Mouse (Mus musculus) R1 (cell line): ENCODE results near the gene Psmb8.
"Not testable (repeated sequence)": the region's sequence is repeated elsewhere in the genome, so short reads cannot be mapped to it uniquely, and the experiment has no call there.

Experiments used
- DNase-seq: peaks from one replicate; pipeline ENCODE4 v3.0.0-alpha.2; 2018; ENCODE audit warnings: low read depth, low spot score

Psmb8 gene

DNA sequence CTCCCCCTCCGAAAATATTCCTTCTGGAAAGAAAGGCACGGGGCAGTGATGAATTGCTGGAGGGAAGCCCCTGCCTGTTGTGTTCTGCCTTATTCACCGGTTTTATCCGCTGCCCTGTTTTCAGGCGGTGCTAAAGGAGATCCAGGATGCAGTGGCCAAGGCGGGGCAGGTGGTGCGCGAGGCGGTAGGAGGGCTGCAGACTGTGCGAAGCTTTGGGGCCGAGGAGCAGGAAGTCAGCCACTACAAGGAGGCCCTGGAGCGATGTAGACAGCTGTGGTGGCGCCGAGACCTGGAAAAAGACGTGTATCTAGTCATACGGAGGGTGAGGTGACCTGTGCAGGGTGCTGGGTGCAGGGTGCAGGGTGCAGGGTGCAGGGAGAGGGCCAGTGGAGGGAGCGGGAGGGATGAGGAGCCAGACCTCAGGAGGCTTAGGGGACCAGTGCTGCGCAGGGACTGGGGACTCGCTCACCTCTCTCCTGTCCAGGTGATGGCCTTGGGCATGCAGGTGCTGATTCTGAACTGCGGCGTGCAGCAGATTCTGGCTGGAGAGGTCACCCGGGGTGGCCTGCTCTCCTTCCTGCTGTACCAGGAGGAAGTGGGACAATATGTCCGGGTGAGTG, 14.3 kb downstream of the Psmb8 start:
- no peak for DNase-seq

DNA sequence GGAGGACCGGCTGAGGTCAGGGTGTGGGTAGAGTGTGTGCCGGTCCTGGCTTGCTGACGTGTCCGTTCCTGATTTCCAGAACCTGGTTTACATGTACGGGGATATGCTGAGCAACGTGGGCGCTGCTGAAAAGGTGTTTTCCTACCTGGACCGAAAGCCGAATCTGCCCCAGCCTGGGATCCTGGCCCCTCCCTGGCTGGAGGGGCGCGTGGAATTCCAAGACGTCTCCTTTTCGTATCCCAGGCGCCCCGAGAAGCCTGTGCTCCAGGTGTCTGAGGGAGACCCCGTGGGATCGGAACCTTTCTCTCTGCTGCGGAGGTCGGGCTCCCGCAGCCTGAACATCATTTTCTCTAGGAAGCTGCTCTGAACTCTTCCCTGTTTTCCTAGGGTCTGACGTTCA, 16.4 kb downstream of the Psmb8 start:
- no peak for DNase-seq

DNA sequence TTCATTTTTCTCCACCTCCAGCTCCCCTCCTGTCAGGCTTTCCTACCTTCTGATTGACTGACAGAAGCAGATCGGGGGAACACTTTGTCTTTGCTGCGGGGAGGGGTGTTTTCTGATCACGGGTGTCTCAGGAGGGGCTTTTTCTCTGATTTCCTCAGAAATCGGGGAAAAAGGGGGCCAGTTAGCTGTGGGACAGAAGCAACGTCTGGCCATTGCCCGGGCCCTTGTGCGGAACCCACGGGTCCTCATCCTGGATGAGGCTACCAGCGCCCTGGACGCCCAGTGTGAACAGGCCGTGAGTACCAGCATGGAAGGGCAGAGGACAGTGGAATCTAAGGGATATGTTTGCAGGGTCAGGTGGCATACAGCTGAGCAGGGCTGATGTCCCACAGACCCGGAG, 17.7 kb downstream of the Psmb8 start:
- DNase-seq, result no peak

GRCm38 (mm10) chr17:34217216-34217928, 19.9 kb downstream of the Psmb8 start:
- DNase-seq, result no peak

DNA sequence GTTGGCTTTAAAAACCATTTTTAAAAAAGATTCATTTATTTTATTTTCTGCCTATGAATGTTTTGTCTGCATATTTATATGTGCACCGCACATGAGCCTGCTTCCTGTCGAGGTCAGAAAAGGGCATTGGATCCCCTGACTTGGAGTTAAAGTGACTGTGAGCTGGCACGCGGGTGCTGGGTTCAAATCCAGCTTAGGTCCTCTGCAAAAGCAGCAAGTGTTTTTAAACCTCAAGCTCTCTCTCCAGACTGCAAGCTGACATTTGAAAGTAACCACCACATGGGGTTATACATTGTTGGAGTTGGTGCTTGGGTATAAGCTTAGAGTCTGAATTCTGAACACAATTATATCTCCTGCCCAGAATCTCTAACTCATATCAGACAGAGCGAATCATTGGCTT, 20.5 kb downstream of the Psmb8 start:
- no peak for DNase-seq

DNA sequence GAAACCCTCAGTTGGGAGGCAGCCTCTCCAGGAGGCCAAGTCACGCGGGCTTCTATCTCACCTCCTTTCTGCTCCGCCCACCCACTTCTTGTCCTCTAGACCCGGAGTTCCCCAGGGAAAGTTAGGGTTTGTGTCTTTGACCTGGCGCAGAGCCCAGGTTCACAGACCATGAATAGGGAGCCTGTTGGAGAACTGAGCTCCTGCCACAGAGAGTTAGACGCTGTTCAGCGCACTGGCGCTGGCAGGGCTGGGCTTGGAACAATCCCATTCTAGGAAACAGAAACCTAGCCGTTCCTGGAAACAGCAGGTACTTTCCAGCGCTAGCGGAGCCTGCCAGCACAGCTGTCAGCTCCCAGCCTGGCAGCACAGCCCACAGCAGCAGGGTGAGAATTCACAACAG, 21.2 kb downstream of the Psmb8 start:
- no peak for DNase-seq

GRCm38 (mm10) chr17:34219096-34219495, 21.6 kb downstream of the Psmb8 start:
- not testable (repeated sequence) for DNase-seq

DNA sequence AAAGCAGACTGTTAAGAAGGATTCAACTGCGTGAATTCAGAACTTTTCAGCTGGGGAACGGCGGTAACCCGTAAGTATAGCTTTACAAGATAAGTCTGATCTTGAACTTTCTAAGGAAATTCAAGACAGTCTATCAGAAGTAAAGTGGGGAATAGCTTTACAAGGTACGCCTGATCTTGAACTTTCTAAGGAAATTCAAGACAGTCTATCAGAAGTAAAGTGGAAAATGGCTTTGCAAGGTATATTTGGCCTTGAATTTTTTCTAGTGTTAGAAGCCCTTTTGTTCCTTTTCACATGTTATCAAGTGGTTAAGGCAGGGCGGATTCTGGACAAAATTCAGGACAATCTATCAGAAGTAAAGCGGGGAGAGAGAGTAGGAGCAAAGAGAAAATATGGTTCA, 22.3 kb downstream of the Psmb8 start:
- DNase-seq, result not testable (repeated sequence)

GRCm38 (mm10) chr17:34220401-34220800, 22.9 kb downstream of the Psmb8 start:
- not testable (repeated sequence) for DNase-seq

DNA sequence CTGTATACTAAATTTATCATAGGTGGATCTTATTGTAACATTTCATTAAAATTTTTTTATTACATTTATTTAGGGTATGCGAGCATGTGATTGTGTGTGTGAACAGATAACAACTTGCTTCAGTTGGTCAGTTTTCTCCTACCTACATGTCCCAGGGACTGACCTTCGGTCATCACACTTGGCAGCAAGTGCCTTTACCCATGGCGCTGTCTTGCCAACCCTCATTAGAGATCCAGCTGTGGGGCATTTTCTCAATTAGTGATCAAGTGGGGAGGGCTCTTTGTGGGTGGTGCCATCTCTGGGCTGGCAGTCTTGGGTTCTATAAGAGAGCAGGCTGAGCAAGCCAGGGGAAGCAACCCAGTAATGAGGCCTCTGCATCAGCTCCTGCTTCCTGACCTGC, 27.3 kb downstream of the Psmb8 start:
- no peak for DNase-seq

DNA sequence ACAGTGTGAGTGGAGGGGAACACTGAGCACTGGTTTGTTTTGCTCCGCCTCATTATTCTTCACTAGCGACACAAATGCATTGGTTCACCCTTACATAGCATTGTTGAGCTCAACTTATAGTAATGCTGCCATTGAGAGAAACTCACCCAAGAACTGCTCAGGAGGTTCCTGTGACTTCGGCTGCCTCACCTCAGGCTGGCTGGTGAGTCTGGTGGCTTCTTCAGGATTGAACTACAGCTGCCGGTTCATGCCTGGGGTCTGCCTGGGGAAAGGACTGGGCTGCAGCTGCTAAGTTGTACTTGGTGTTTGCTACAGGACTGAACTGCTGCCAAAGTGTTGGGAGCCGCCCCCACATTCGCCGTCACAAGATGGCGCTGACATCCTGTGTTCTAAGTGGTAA, 27.9 kb downstream of the Psmb8 start:
- no peak for DNase-seq

DNA sequence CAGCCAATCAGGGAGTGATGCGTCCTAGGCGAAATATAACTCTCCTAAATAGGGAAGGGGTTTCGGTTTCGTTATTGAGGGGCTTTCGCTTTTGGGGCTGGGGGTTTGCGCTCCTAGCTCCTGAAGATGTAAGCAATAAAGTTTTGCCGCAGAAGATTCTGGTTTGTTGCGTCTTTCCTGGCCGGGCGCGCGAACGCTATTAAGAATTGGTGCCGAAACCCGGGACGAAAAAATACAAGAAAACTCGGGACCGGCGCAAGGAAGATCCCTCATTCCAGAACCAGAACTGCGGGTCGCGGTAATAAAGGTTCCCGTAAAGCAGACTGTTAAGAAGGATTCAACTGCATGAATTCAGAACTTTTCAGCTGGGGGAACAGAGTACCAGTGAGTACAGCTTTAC, 28.4 kb downstream of the Psmb8 start:
- not testable (repeated sequence) for DNase-seq

- DNase-seq, result not testable (repeated sequence)
Observed at GRCm38 (mm10) chr17:34230971-34231370, 33.5 kb downstream of the Psmb8 start.

GRCm38 (mm10) chr17:34232021-34232420, 34.5 kb downstream of the Psmb8 start:
- not testable (repeated sequence) for DNase-seq

DNA sequence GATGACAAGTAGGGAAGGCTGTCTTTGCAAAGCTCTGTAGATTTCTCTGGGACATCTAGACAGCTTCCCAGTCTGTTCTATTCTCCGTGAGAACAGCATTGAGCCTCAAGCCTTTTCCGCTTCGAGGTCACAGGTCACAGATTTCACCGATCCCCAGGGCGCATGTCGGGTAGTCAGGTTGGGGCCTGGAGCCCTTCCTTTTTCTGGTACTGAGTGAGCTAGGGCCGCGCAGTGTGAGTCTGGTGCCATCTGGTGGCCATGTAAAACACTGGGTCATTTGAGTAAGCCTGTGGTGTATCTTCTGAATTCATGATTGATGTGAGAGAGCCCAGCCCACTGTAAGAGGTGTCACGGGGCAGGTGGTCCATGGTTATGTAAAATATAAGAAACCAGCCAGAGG, 37.4 kb downstream of the Psmb8 start:
- DNase-seq, result peak; percentile 54

DNA sequence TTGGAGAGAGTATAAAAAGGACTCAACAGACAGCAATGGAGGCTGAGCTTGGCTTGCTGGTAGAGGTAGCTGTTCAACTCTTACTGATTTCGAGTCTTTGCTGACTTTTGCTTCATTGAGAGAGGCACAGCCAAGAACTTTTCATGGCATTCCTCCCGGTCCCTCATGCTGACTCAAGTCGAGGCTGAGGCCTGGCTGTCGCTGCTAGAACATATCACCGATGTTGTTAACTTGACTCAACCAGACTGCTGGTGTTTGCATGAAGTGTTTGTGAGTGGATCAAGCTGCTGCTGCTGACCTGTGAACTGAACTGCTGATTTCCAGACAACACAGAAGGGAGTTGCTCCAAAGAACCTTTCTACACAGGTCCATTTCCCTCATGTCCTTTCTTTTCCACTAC, 39.2 kb downstream of the Psmb8 start:
- no peak for DNase-seq

- DNase-seq, result no peak
Observed at GRCm38 (mm10) chr17:34237741-34238140, 40.2 kb downstream of the Psmb8 start.

- DNase-seq, result peak; percentile 23
Observed at GRCm38 (mm10) chr17:34238706-34239105, 41.2 kb downstream of the Psmb8 start, which contains the start of gene H2-Ob. Gene H2-Ob (plus strand): TSS chr17:34238903.

DNA sequence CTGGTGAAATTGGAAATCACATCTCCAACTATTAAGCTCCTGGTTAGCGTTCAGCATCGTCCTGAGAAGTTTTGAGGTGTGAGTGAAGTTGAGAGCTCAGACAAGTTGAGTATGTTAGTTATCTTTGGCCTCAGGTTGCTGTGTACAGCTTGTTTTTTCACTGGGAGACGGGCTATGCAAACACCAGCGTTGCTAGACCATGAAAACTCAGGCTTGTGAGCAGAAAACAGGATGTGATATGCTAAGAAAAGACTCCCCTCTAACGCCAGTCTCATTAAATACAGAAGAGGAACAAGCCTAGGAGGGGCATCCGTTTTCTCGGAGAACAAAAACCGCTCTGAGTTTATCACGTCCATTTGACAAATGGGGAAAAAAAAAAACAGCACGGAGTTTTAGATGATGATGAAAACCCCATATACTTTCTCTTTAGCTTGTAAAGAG, 42.1 kb downstream of the Psmb8 start:
- no peak for DNase-seq

DNA sequence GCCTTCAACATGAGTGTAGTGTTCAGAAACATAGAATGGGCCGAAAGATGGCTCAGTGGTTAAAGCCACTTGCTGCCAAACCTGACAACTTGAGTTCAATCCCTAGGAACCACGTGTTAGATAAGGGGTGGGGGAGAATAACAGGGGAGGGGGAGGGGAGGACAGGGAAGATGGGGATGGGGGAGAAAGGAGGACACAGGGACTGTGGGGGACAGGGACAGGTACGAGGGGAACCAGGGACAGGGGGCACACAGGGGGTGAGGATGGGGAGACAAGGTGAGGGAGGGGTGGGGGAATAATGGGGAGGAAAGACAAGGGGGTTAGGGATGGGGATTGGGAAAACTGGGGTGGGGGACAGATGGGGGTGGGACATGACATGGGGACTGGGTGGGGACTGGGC, 42.8 kb downstream of the Psmb8 start:
- no peak for DNase-seq

DNA sequence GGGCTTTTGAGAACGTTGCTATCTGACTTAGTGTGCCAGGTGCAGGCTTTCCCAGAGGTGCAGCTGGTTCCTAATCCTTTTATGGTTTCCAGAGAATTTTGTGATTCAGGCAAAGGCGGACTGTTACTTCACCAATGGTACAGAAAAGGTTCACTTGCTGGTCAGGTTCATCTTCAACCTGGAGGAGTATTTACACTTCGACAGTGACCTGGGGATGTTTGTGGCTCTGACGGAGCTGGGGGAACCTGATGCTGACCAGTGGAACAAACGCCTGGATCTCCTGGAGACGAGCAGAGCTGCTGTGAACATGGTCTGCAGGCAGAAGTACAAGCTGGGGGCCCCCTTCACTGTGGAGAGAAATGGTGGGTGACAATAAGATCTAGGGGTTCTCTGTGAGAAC, 43.4 kb downstream of the Psmb8 start:
- DNase-seq, result no peak

GRCm38 (mm10) chr17:34244656-34245055, 47.1 kb downstream of the Psmb8 start:
- DNase-seq, result no peak

DNA sequence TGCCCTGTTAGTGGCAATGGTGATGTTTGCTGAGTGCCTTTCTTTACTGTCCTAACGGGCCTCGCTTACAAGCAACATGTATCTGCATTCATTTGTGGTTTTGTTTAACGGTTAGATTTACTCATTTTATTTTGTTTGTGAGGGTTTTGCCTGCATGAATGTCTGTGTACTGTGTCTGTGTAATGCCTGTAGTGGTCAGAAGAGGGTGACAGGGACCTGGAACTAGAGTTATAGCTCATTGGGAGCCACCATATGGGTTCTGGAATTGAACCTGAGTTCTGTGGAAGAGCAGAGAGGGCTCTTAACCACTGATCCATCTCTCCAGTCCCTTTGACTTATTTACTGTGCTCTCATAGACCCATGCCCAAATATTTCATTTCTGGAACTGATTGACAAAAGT, 49.5 kb downstream of the Psmb8 start:
- no peak for DNase-seq
